Mouse (Mus musculus): ENCODE measurements around the gene Tm7sf2. TPM values are rescaled to one million over a fixed set of nuclear protein-coding genes. Genes with fewer than 3 reads are reported as not detected.
A peak's percentile ranks its signal among the peaks of the same experiment; 100 is the strongest.

Gene Tm7sf2
- polyA plus RNA-seq, 1 experiment from 2014 or later, result 39.0 TPM

GRCm38 (mm10) chr19:6061021-6061533, 7.1 kb downstream of the Tm7sf2 start, which contains the start of gene Znhit2:
Gene Znhit2, plus strand, starts transcription at chr19:6061192.
- Histone ChIP-seq H3K4me3 (ENCODE audit: low read length) (peak within 1 kb of the TSS; percentile 95), H3K9me3 (ENCODE audit: control insufficient read depth, low read length) (no peaks in the 10 kb centered on the region), H3K27me3 (replicated peaks; ENCODE audit: control insufficient read depth, insufficient read depth, low read length) (no peaks in the 10 kb centered on the region), H3K9ac (ENCODE audit: low read depth, low read length) (peak within 1 kb of the TSS; percentile 95), H3K4me2 (ENCODE audit: low read depth, low read length) (peak within 1 kb of the TSS; percentile 98), H3K27ac (ENCODE audit: low read length) (peak within 1 kb of the TSS; percentile 95), H3K36me3 (ENCODE audit: control insufficient read depth, insufficient read depth, low read length) (no peaks in the 10 kb centered on the region), H3K4me1 (ENCODE audit: control insufficient read depth, insufficient read depth, low read length) (peaks cover 32% of the 10 kb centered on the region)
- peak; percentile 71 for ATAC-seq
- under 1% methylated on average over 58 of the region's 58 CpGs for WGBS

- 65% methylated on average over 5 of the region's 5 CpGs for WGBS
- Histone ChIP-seq H3K4me3 (ENCODE audit: low read length) (peak overlapping the region; percentile 83), H3K4me2 (ENCODE audit: low read depth, low read length) (peak overlapping the region; percentile 80), H3K4me1 (ENCODE audit: control insufficient read depth, insufficient read depth, low read length) (peaks cover 33% of the 10 kb centered on the region), H3K27me3 (replicated peaks; ENCODE audit: control insufficient read depth, insufficient read depth, low read length) (no peaks in the 10 kb centered on the region), H3K36me3 (ENCODE audit: control insufficient read depth, insufficient read depth, low read length) (peaks cover 7% of the 10 kb centered on the region; the same call in 1 of the 2 replicates), H3K9me3 (ENCODE audit: control insufficient read depth, low read length) (no peaks in the 10 kb centered on the region), H3K9ac (ENCODE audit: low read depth, low read length) (peak overlapping the region; percentile 87), H3K27ac (ENCODE audit: low read length) (peak overlapping the region; percentile 74)
- no peak for ATAC-seq
Measured at GRCm38 (mm10) chr19:6058966-6059365, 9.2 kb downstream of the Tm7sf2 start.

GRCm38 (mm10) chr19:6058513-6058912, 9.7 kb downstream of the Tm7sf2 start:
- no peak for ATAC-seq
- Histone ChIP-seq H3K36me3 (ENCODE audit: control insufficient read depth, insufficient read depth, low read length) (peaks cover 8% of the 10 kb centered on the region; the same call in 1 of the 2 replicates), H3K4me1 (ENCODE audit: control insufficient read depth, insufficient read depth, low read length) (peaks cover 33% of the 10 kb centered on the region), H3K27me3 (replicated peaks; ENCODE audit: control insufficient read depth, insufficient read depth, low read length) (no peaks in the 10 kb centered on the region), H3K9ac (ENCODE audit: low read depth, low read length) (peak overlapping the region; percentile 87), H3K4me3 (ENCODE audit: low read length) (peak overlapping the region; percentile 83), H3K9me3 (ENCODE audit: control insufficient read depth, low read length) (no peaks in the 10 kb centered on the region), H3K27ac (ENCODE audit: low read length) (peak overlapping the region; percentile 74), H3K4me2 (ENCODE audit: low read depth, low read length) (peak overlapping the region; percentile 80)
- 23% methylated on average over 5 of the region's 5 CpGs for WGBS

GRCm38 (mm10) chr19:6057313-6058096, 10.7 kb downstream of the Tm7sf2 start, which contains the start of the genes Mrpl49 and Fau:
Gene Mrpl49, minus strand, starts transcription at chr19:6057785.
Gene Fau, plus strand, starts transcription at chr19:6057844.
- Histone ChIP-seq H3K9me3 (ENCODE audit: control insufficient read depth, low read length) (no peaks in the 10 kb centered on the region), H3K4me3 (ENCODE audit: low read length) (peak within 1 kb of the TSS; percentile 83), H3K27ac (ENCODE audit: low read length) (peak within 1 kb of the TSS; percentile 74), H3K36me3 (ENCODE audit: control insufficient read depth, insufficient read depth, low read length) (peaks cover 17% of the 10 kb centered on the region), H3K9ac (ENCODE audit: low read depth, low read length) (peak within 1 kb of the TSS; percentile 87), H3K27me3 (replicated peaks; ENCODE audit: control insufficient read depth, insufficient read depth, low read length) (no peaks in the 10 kb centered on the region), H3K4me1 (ENCODE audit: control insufficient read depth, insufficient read depth, low read length) (peaks cover 28% of the 10 kb centered on the region), H3K4me2 (ENCODE audit: low read depth, low read length) (peak within 1 kb of the TSS; percentile 80)
- ATAC-seq, result peak; percentile 83
- WGBS, result 2% methylated on average over 63 of the region's 63 CpGs

- 45% methylated on average over 4 of the region's 4 CpGs for WGBS
- H3K36me3 ChIP-seq (ENCODE audit: control insufficient read depth, insufficient read depth, low read length), result peaks cover 21% of the 10 kb centered on the region
- H3K4me3 ChIP-seq (ENCODE audit: low read length), result peak overlapping the region; percentile 83
- peak overlapping the region; percentile 55 for H3K4me2 ChIP-seq (ENCODE audit: low read depth, low read length)
- no peak for ATAC-seq
- H3K27ac ChIP-seq (ENCODE audit: low read length), result no peak overlapping the region
- no peaks in the 10 kb centered on the region for H3K9me3 ChIP-seq (ENCODE audit: control insufficient read depth, low read length)
- H3K9ac ChIP-seq (ENCODE audit: low read depth, low read length), result peak overlapping the region; percentile 87
- peaks cover 19% of the 10 kb centered on the region for H3K4me1 ChIP-seq (ENCODE audit: control insufficient read depth, insufficient read depth, low read length)
- no peaks in the 10 kb centered on the region for H3K27me3 ChIP-seq (replicated peaks; ENCODE audit: control insufficient read depth, insufficient read depth, low read length)
Measured at GRCm38 (mm10) chr19:6056696-6057095, 11.5 kb downstream of the Tm7sf2 start.

GRCm38 (mm10) chr19:6054296-6054695, 13.9 kb downstream of the Tm7sf2 start:
- H3K9me3 ChIP-seq (ENCODE audit: control insufficient read depth, low read length), result no peaks in the 10 kb centered on the region
- peaks cover 43% of the 10 kb centered on the region for H3K36me3 ChIP-seq (ENCODE audit: control insufficient read depth, insufficient read depth, low read length)
- no peak overlapping the region for H3K27ac ChIP-seq (ENCODE audit: low read length)
- H3K4me3 ChIP-seq (ENCODE audit: low read length), result no peak overlapping the region
- no peaks in the 10 kb centered on the region for H3K27me3 ChIP-seq (replicated peaks; ENCODE audit: control insufficient read depth, insufficient read depth, low read length)
- H3K9ac ChIP-seq (ENCODE audit: low read depth, low read length), result no peak overlapping the region
- H3K4me1 ChIP-seq (ENCODE audit: control insufficient read depth, insufficient read depth, low read length), result peaks cover 18% of the 10 kb centered on the region
- no peak for ATAC-seq
- WGBS, result 80% methylated on average over 5 of the region's 5 CpGs
- H3K4me2 ChIP-seq (ENCODE audit: low read depth, low read length), result no peak overlapping the region

- Histone ChIP-seq H3K27ac (ENCODE audit: low read length) (no peak overlapping the region), H3K4me3 (ENCODE audit: low read length) (no peak overlapping the region), H3K27me3 (replicated peaks; ENCODE audit: control insufficient read depth, insufficient read depth, low read length) (no peaks in the 10 kb centered on the region), H3K4me2 (ENCODE audit: low read depth, low read length) (no peak overlapping the region), H3K36me3 (ENCODE audit: control insufficient read depth, insufficient read depth, low read length) (peaks cover 53% of the 10 kb centered on the region), H3K9me3 (ENCODE audit: control insufficient read depth, low read length) (no peaks in the 10 kb centered on the region), H3K9ac (ENCODE audit: low read depth, low read length) (no peak overlapping the region), H3K4me1 (ENCODE audit: control insufficient read depth, insufficient read depth, low read length) (peaks cover 20% of the 10 kb centered on the region)
- no peak for ATAC-seq
- WGBS, result 86% methylated on average over 7 of the region's 7 CpGs
Measured at GRCm38 (mm10) chr19:6052516-6052915, 15.7 kb downstream of the Tm7sf2 start.

GRCm38 (mm10) chr19:6048681-6049410, 19.3 kb downstream of the Tm7sf2 start:
- H3K27me3 ChIP-seq (replicated peaks; ENCODE audit: control insufficient read depth, insufficient read depth, low read length), result no peaks in the 10 kb centered on the region
- no peak overlapping the region for H3K27ac ChIP-seq (ENCODE audit: low read length)
- no peak overlapping the region for H3K4me2 ChIP-seq (ENCODE audit: low read depth, low read length)
- 83% methylated on average over 11 of the region's 11 CpGs for WGBS
- H3K4me3 ChIP-seq (ENCODE audit: low read length), result no peak overlapping the region
- H3K4me1 ChIP-seq (ENCODE audit: control insufficient read depth, insufficient read depth, low read length), result peaks cover 12% of the 10 kb centered on the region
- peak overlapping the region; percentile 94; the same call in 1 of the 2 replicates for H3K9ac ChIP-seq (ENCODE audit: low read depth, low read length)
- no peaks in the 10 kb centered on the region for H3K9me3 ChIP-seq (ENCODE audit: control insufficient read depth, low read length)
- ATAC-seq, result no peak
- H3K36me3 ChIP-seq (ENCODE audit: control insufficient read depth, insufficient read depth, low read length), result peaks cover 46% of the 10 kb centered on the region

- 84% methylated on average over 8 of the region's 8 CpGs for WGBS
Measured at GRCm38 (mm10) chr19:6047899-6048166, 20.3 kb downstream of the Tm7sf2 start.

More at GRCm38 (mm10) chr19:6047899-6048166, 20.3 kb downstream of the Tm7sf2 start:
- peaks cover 38% of the 10 kb centered on the region for H3K36me3 ChIP-seq (ENCODE audit: control insufficient read depth, insufficient read depth, low read length)
- no peaks in the 10 kb centered on the region for H3K9me3 ChIP-seq (ENCODE audit: control insufficient read depth, low read length)
- peak overlapping the region; percentile 77 for H3K4me2 ChIP-seq (ENCODE audit: low read depth, low read length)
- H3K4me3 ChIP-seq (ENCODE audit: low read length), result peak overlapping the region; percentile 80
- H3K9ac ChIP-seq (ENCODE audit: low read depth, low read length), result peak overlapping the region; percentile 94
- no peak for ATAC-seq
- no peak overlapping the region for H3K27ac ChIP-seq (ENCODE audit: low read length)
- no peaks in the 10 kb centered on the region for H3K27me3 ChIP-seq (replicated peaks; ENCODE audit: control insufficient read depth, insufficient read depth, low read length)
- H3K4me1 ChIP-seq (ENCODE audit: control insufficient read depth, insufficient read depth, low read length), result peaks cover 12% of the 10 kb centered on the region

Measured in intestine, embryonic 16.5 days (tissue).